ENCODE assay signal across 31 mouse cellular contexts in the genomic region with DNA sequence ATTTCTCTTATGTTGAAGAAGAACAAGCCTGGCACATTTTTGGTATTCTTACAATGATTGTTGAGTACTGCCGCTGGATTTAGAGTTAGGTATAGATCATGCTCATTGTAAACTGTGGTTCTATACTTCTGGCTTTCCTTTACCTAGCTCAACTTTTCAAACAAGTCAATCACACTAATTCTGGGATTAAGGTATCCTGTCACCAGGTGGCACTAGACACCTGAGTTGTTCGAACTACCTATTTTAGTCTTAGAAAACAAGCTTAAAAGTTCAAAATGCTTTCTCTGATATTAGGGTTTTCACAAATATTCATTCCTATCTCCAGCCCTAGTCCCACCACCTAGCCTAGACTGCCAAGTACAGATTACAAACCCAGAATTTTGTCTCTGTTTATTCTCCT.
DNase-seq lines count a peak whose midpoint lies in the region; ATAC-seq and TF ChIP-seq lines count a peak whose summit lies in the region.
"Had no signal": no experiment of that assay in that cellular context is flagged by ENCODE, and none has a peak within 500 bp of the region (broad histone marks: within the 10 kb centered on the region; RNA-seq: fewer than 3 reads in every experiment).

No protein-coding gene starts in this region.

- no peaks in the 10 kb centered on the region for H3K4me1 ChIP-seq in heart, postnatal 0 days (ENCODE audit: control insufficient read depth, insufficient read depth)
- H3K4me1 ChIP-seq in CH12.LX (ENCODE audit: control insufficient read depth in 1 of 2, insufficient read depth in 2 of 2): peaks cover 0 to 4% of the 10 kb centered on the region in 2 experiments; a peak in 2 of 4 replicates
- H3K4me1 ChIP-seq in forebrain, embryonic 12.5 days: no peaks in the 10 kb centered on the region
- H3K4me1 ChIP-seq: hindbrain, embryonic 10.5 days; hindbrain, embryonic 15.5 days; limb, embryonic 12.5 days; liver, embryonic 13.5 days; neural tube, embryonic 12.5 days had no signal

- no peak overlapping the region for H3K4me2 ChIP-seq in heart, postnatal 0 days (ENCODE audit: low read depth, low read length)
- no peak overlapping the region for H3K4me2 ChIP-seq in CH12.LX (ENCODE audit: insufficient read depth, low read depth, poor library complexity, severe bottlenecking)
- H3K4me2 ChIP-seq in forebrain, embryonic 12.5 days: no peak overlapping the region
- H3K4me2 ChIP-seq: heart, embryonic 11.5 days; hindbrain, embryonic 15.5 days; limb, embryonic 12.5 days; liver, embryonic 13.5 days; midbrain, embryonic 11.5 days; neural tube, embryonic 12.5 days had no signal

- H3K79me2 ChIP-seq in CH12.LX (replicated peaks; ENCODE audit: control insufficient read depth, extremely low read depth, insufficient read depth, poor library complexity, severe bottlenecking): no peaks in the 10 kb centered on the region

- H3K27ac ChIP-seq in heart, postnatal 0 days (ENCODE audit: low read depth): no peak overlapping the region
- H3K27ac ChIP-seq in left cerebral cortex, adult 2 months: no peak overlapping the region
- no peak overlapping the region for H3K27ac ChIP-seq in CH12.LX (ENCODE audit: insufficient read depth, low read depth)
- H3K27ac ChIP-seq in forebrain, embryonic 12.5 days: no peak overlapping the region
- H3K27ac ChIP-seq: hindbrain, embryonic 10.5 days; hindbrain, embryonic 15.5 days; limb, embryonic 12.5 days; liver, embryonic 13.5 days; neural tube, embryonic 12.5 days had no signal

- dilution Hi-C loops in CH12.LX (cut with MboI; ENCODE audit: extremely low pct_ligation_motif_present, extremely low pct_unique_long_range_greater_than_20kb, low sequenced_read_pairs): no loop called here

- H3K9ac ChIP-seq in heart, postnatal 0 days (replicated peaks; ENCODE audit: low read depth, low read length): no peak overlapping the region
- no peak overlapping the region for H3K9ac ChIP-seq in CH12.LX (ENCODE audit: insufficient read depth, low read depth)
- H3K9ac ChIP-seq in forebrain, embryonic 12.5 days: no peak overlapping the region
- H3K9ac ChIP-seq: forebrain, postnatal 0 days; hindbrain, embryonic 15.5 days; limb, embryonic 12.5 days; liver, embryonic 13.5 days; neural tube, embryonic 12.5 days had no signal

- no peak for TF ChIP-seq EP300 in heart, postnatal 0 days (IDR thresholded peaks at IDR 0.05; ENCODE audit: low read depth)
- TF ChIP-seq EP300 in CH12.LX (IDR thresholded peaks at IDR 0.05; ENCODE audit: low read length): no peak

- no peak for TF ChIP-seq POLR2A in CH12.LX (IDR thresholded peaks at IDR 0.05; ENCODE audit: low read depth, low read length)

- H3K36me3 ChIP-seq in heart, postnatal 0 days (replicated peaks; ENCODE audit: control insufficient read depth, insufficient read depth, low read length): no peaks in the 10 kb centered on the region
- H3K36me3 ChIP-seq in CH12.LX (replicated peaks in 1 of 2; ENCODE audit: control insufficient read depth in 1 of 2, insufficient read depth in 1 of 2, low read length in 1 of 2): no peaks in the 10 kb centered on the region
- H3K36me3 ChIP-seq in forebrain, embryonic 12.5 days (replicated peaks): no peaks in the 10 kb centered on the region; the same call in 1 of the 2 replicates
- H3K36me3 ChIP-seq: hindbrain, embryonic 10.5 days; hindbrain, embryonic 15.5 days; limb, embryonic 12.5 days; liver, embryonic 13.5 days; neural tube, embryonic 12.5 days had no signal

- peak; percentile 41 for TF ChIP-seq RAD21 in CH12.LX (IDR thresholded peaks at IDR 0.05; ENCODE audit: low read depth, low read length)

- intact Hi-C loops in heart, postnatal 14 days (cut with DNase I): no loop called here
- intact Hi-C loops in left cerebral cortex, adult 2 months (cut with DNase I): no loop called here
- intact Hi-C loops in left cerebral cortex, postnatal 4 days (cut with DNase I): no loop called here

- no peak for ATAC-seq in heart, postnatal 0 days (ENCODE audit: insufficient read depth, low read depth)
- ATAC-seq in forebrain, embryonic 12.5 days (ENCODE audit: low FRiP score): no peak
- ATAC-seq: CD4-positive, CD25-positive, alpha-beta regulatory T cell, adult 4 months; forebrain, postnatal 0 days; inflammation-experienced regulatory T-cells, adult 6 months; midbrain, embryonic 16.5 days had no signal

- 0 out of 2 replicates have a peak, but pooled peaks cover 14% of the 10 kb centered on the region for H3K9me3 ChIP-seq in heart, postnatal 0 days (replicated peaks; ENCODE audit: control insufficient read depth, low read length)
- no peaks in the 10 kb centered on the region for H3K9me3 ChIP-seq in CH12.LX (replicated peaks; ENCODE audit: low read length)
- peaks cover 6% of the 10 kb centered on the region; the same call in 1 of the 2 replicates for H3K9me3 ChIP-seq in forebrain, embryonic 12.5 days
- H3K9me3 ChIP-seq: hindbrain, embryonic 10.5 days; hindbrain, embryonic 15.5 days; liver, embryonic 13.5 days had no signal

- H3K4me3 ChIP-seq in heart, postnatal 0 days (ENCODE audit: low read depth, low read length): no peak overlapping the region
- no peak overlapping the region for H3K4me3 ChIP-seq in left cerebral cortex, adult 2 months
- no peak overlapping the region for H3K4me3 ChIP-seq in CH12.LX (replicated peaks in 1 of 3; ENCODE audit: low read depth in 2 of 3, low read length in 2 of 3, poor library complexity in 1 of 3)
- H3K4me3 ChIP-seq in forebrain, embryonic 12.5 days (replicated peaks): no peak overlapping the region
- H3K4me3 ChIP-seq: erythroblast, embryonic 14.5 days; hindbrain, embryonic 10.5 days; hindbrain, embryonic 15.5 days; limb, embryonic 12.5 days; liver, embryonic 13.5 days; myocyte; neural tube, embryonic 12.5 days had no signal

- DNase-seq in heart, postnatal 0 days (ENCODE audit: low spot score): no peak
- DNase-seq in heart, postnatal 14 days: no peak
- DNase-seq in left cerebral cortex, adult 2 months (ENCODE audit: extremely low spot score in 1 of 2, low spot score in 2 of 2): no peak
- DNase-seq in left cerebral cortex, postnatal 4 days: no peak
- DNase-seq in CH12.LX (ENCODE audit: extremely low read depth): no peak
- DNase-seq in ZHBTc4 (ENCODE audit: low read depth, low spot score): peak; percentile 18
- no peak for DNase-seq in frontal cortex, postnatal 14 days (ENCODE audit: low spot score in 2 of 2)
- DNase-seq: cerebellum, adult 2 months; cerebellum, postnatal 14 days; forebrain, postnatal 0 days; gastrocnemius, postnatal 14 days; heart, adult 11 months; liver, embryonic 13.5 days; lung, adult 2 months; lung, postnatal 14 days; right cerebral cortex, adult 18-20 months; spleen, adult 18-20 months; thymus, adult 18-20 months; thymus, postnatal 36 days had no signal

- no peaks in the 10 kb centered on the region for H3K27me3 ChIP-seq in heart, postnatal 0 days (ENCODE audit: control insufficient read depth, insufficient read depth, low read length)
- H3K27me3 ChIP-seq in CH12.LX (replicated peaks): no peaks in the 10 kb centered on the region
- H3K27me3 ChIP-seq in forebrain, embryonic 12.5 days: no peaks in the 10 kb centered on the region
- H3K27me3 ChIP-seq: hindbrain, embryonic 15.5 days; limb, embryonic 12.5 days; liver, embryonic 13.5 days; neural tube, embryonic 12.5 days had no signal

- peak; percentile 17; the same call in 1 of the 2 replicates for TF ChIP-seq CTCF in heart, postnatal 0 days (IDR thresholded peaks at IDR 0.05; ENCODE audit: low read depth)
- TF ChIP-seq CTCF in left cerebral cortex, adult 2 months (IDR thresholded peaks at IDR 0.05): peak; percentile 24
- TF ChIP-seq CTCF in CH12.LX (conservative IDR thresholded peaks at IDR 0.05 in 1 of 2, IDR thresholded peaks at IDR 0.05 in 1 of 2; ENCODE audit: low read depth in 2 of 2, low read length in 2 of 2): peak in 1 of 2 experiments; percentile 35; a peak in 1 of 4 replicates

- 88% methylated on average over 2 of the region's 2 CpGs for WGBS in heart, postnatal 0 days
- WGBS in forebrain, embryonic 12.5 days: 94% methylated on average over 2 of the region's 2 CpGs

- in situ Hi-C loops in CH12.LX (cut with MboI; ENCODE audit: low pct_ligation_motif_present, low pct_unique_long_range_greater_than_20kb, low sequenced_read_pairs): no loop called here

TF ChIP-seq in CH12.LX, 34 proteins besides CTCF, POLR2A, EP300 and RAD21:
- TF ChIP-seq SMC3 (IDR thresholded peaks at IDR 0.05; ENCODE audit: low read depth, low read length): peak; percentile 24; the same call in 1 of the 2 replicates
- TF ChIP-seq ZNF384 (IDR thresholded peaks at IDR 0.05; ENCODE audit: low read depth, low read length): no peak
